Mouse (Mus musculus) MEL (cell line): ENCODE results near the gene Palld.

ENCODE experiments used
- CTCF ChIP-seq, 3 experiments: IDR thresholded peaks in 2 of 3; conservative IDR thresholded peaks in 1 of 3; 2 replicates each; pipeline ENCODE4 v1.5.1; 2011 to 2012; ENCODE audit warnings: low read length in 3 of 3, low read depth in 2 of 3, mild to moderate bottlenecking in 2 of 3, improper control_type of control experiment in 1 of 3, inconsistent platforms in 1 of 3, mixed read lengths in 1 of 3, moderate library complexity in 1 of 3; ENCODE audit not compliant: control insufficient read depth in 1 of 3, insufficient read depth in 1 of 3, poor library complexity in 1 of 3, severe bottlenecking in 1 of 3
- EP300 ChIP-seq, 2 experiments: IDR thresholded peaks; 2 replicates each; pipeline ENCODE4 v1.6.1; 2011; ENCODE audit warnings: improper control_type of control experiment in 2 of 2, low read length in 2 of 2, low read depth in 1 of 2, mild to moderate bottlenecking in 1 of 2
- JUND ChIP-seq: IDR thresholded peaks from 2 replicates; pipeline ENCODE4 v1.6.1; 2011; ENCODE audit warnings: low read depth, mild to moderate bottlenecking, improper control_type of control experiment, low read length
- MYC ChIP-seq: IDR thresholded peaks from 2 replicates; pipeline ENCODE4 v1.6.1; 2011; ENCODE audit warnings: low read depth, mild to moderate bottlenecking, low read length, improper control_type of control experiment, moderate library complexity
- NRF1 ChIP-seq: IDR thresholded peaks from 2 replicates; pipeline ENCODE4 v1.6.1; 2014; ENCODE audit warnings: low read depth, mild to moderate bottlenecking, inconsistent platforms, low read length, improper control_type of control experiment, moderate library complexity; ENCODE audit not compliant: poor library complexity, insufficient read depth, severe bottlenecking
- RCOR1 ChIP-seq: IDR thresholded peaks from 2 replicates; pipeline ENCODE4 v1.6.1; 2012; ENCODE audit warnings: low read depth, mild to moderate bottlenecking, inconsistent platforms, low read length, improper control_type of control experiment
- SIN3A ChIP-seq: IDR thresholded peaks from 2 replicates; pipeline ENCODE4 v1.6.1; 2012; ENCODE audit warnings: low read length, improper control_type of control experiment, inconsistent platforms
- TCF12 ChIP-seq: IDR thresholded peaks from 2 replicates; pipeline ENCODE4 v1.6.1; 2014; ENCODE audit warnings: low read depth, mild to moderate bottlenecking, inconsistent platforms, low read length, improper control_type of control experiment, moderate library complexity

- TF ChIP-seq JUND (no peak), TCF12 (no peak), NRF1 (no peak), EP300 (IDR thresholded peaks at IDR 0.05; ENCODE audit: low read depth in 1 of 2, low read length in 2 of 2) (no peak), CTCF (IDR thresholded peaks at IDR 0.05 in 2 of 3, conservative IDR thresholded peaks at IDR 0.05 in 1 of 3; ENCODE audit: control insufficient read depth in 1 of 3, insufficient read depth in 1 of 3, low read depth in 2 of 3, low read length in 3 of 3, poor library complexity in 1 of 3, severe bottlenecking in 1 of 3) (no peak), MYC (no peak), SIN3A (no peak), RCOR1 (no peak)
Measured at GRCm38 (mm10) chr8:61559979-61560378, 342.5 kb downstream of the Palld start.
